Mouse (Mus musculus): ENCODE results near the gene Cblc.

The Cblc gene

GRCm38 (mm10) chr7:19784764-19785535, 11.7 kb downstream of the Cblc start:
- in situ Hi-C loops (cut with MseI, MboI), result loop anchor here (5.0 to 10.0 kb wide), 2 partner anchors 38 to 50 kb away; no protein-coding TSS in a partner anchor

GRCm38 (mm10) chr7:19783630-19784029, 13.0 kb downstream of the Cblc start:
- in situ Hi-C loops (cut with MseI, MboI), result loop anchor here (5.0 to 10.0 kb wide), 2 partner anchors 36 to 49 kb away; no protein-coding TSS in a partner anchor

- in situ Hi-C loops (cut with MseI, MboI), result loop anchor here (5.0 to 10.0 kb wide), 2 partner anchors 35 to 48 kb away; no protein-coding TSS in a partner anchor
These were observed 14.0 kb downstream of the Cblc start for GRCm38 (mm10) chr7:19782645-19783044.

DNA sequence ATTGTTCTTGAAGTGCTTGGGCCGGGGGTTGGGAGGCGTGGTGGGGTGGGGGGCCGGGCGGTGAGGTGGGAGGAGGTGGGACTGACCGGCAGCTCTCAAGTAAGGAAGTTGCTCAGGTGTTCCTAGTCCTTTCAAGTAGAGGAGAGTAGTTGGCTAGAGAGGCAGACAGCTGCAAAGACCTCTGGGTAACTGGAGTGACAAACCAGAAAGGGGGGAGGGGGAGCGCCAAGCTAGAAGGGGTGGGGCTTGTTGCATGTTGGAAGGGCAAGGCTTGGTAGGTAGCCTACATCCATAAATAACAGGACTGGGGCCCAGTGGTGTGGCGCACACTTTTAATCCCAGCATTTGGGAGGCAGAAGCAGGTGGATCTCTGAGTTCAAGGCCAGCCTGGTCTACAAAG, 14.9 kb downstream of the Cblc start:
- in situ Hi-C loops (cut with MseI, MboI), result loop anchor here (5.0 to 10.0 kb wide), 2 partner anchors 34 to 47 kb away; no protein-coding TSS in a partner anchor

- in situ Hi-C loops (cut with MseI, MboI), result loop anchor here (5.0 to 10.0 kb wide), 2 partner anchors 33 to 45 kb away; no protein-coding TSS in a partner anchor
These were observed 16.7 kb downstream of the Cblc start for GRCm38 (mm10) chr7:19779903-19780302.

- in situ Hi-C loops (cut with MseI, MboI), result no loop called here
These were observed 18.0 kb downstream of the Cblc start for GRCm38 (mm10) chr7:19778645-19779044.

DNA sequence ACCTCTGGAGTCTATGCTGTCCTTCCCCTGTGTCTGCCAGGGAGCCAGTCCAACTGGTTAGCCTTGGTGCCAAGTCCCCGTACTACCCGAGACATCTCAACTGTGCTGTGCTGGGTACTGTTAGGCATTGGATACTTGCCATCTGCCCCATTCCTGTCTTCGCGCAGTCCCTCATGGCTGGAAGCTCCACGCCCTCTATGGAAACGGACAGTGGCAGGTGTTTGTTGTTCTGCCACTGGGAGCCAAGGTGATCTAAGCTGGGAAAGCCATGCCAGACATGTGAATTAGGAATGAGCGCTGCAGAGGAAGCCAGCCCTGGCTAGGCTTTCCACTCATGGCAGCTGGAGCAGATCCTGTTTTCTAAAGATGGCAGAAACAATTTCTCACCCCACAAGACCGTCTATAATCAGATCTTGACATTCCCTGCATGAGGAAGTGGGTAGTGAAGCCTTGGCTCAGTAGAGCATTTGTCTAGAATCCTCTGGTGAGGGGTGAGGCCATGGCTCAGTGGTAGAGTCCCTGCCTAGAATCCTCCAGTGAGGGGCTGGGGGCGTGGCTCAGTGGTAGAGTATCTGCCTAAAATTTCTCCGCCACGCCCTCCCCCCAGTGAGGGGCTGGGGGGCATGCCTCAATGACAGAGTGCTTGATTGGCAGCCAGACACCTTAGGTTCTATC, 19.4 kb downstream of the Cblc start:
- in situ Hi-C loops (cut with MseI, MboI), result no loop called here

- in situ Hi-C loops (cut with MseI, MboI), result no loop called here
These were observed 24.9 kb downstream of the Cblc start for GRCm38 (mm10) chr7:19771682-19772081.

GRCm38 (mm10) chr7:19770984-19771391, 25.6 kb downstream of the Cblc start, which contains the start of gene Bcam:
Gene Bcam, minus strand, starts transcription at chr7:19771016.
- in situ Hi-C loops (cut with MseI, MboI), result no loop called here

- in situ Hi-C loops (cut with MseI, MboI), result no loop called here
These were observed 26.2 kb downstream of the Cblc start for GRCm38 (mm10) chr7:19770375-19770754.

- in situ Hi-C loops (cut with MseI, MboI), result no loop called here
These were observed 26.9 kb downstream of the Cblc start for GRCm38 (mm10) chr7:19769434-19770374.

DNA sequence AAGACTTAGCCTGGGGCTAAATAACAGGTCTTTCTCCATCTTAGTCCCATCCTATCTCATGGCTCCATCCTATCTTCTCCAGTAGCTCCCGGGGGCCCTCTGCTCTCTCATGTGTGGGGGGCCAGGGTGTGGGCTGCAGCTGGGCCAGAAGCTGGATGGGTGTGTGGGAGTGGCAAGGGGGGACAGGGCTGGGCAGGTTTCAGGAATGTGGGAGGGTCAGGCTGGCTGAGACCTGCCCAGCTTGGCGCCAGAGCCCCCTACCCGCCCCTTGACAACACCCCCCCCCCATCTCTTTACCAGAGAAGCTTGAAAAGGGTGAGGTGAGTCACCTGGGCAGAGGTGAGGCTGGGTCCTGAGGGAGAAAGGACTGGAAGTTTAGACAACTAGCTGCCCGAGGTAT, 27.6 kb downstream of the Cblc start:
- in situ Hi-C loops (cut with MseI, MboI), result no loop called here

DNA sequence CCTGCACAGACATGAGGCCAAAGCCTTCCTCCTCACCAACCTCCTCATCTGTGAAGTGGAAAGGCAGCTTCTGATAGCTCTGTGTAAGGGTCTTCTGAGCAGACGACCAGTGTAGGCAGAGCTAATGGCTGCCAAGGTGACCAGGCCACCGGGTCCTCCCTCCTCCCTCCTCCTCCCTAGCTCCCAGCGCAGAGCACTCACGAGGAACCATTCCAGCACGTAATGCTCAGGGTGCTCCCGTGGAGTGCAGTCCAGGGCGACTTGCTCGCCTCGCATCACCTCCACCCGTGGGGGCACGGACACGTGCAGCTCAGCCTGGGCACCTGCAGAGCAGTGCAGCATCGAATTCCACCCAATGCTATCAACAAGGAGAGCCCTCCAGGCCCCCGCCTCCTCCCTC, 28.4 kb downstream of the Cblc start:
- in situ Hi-C loops (cut with MseI, MboI), result no loop called here

- in situ Hi-C loops (cut with MseI, MboI), result no loop called here
These were observed 32.0 kb downstream of the Cblc start for GRCm38 (mm10) chr7:19764581-19764980.

DNA sequence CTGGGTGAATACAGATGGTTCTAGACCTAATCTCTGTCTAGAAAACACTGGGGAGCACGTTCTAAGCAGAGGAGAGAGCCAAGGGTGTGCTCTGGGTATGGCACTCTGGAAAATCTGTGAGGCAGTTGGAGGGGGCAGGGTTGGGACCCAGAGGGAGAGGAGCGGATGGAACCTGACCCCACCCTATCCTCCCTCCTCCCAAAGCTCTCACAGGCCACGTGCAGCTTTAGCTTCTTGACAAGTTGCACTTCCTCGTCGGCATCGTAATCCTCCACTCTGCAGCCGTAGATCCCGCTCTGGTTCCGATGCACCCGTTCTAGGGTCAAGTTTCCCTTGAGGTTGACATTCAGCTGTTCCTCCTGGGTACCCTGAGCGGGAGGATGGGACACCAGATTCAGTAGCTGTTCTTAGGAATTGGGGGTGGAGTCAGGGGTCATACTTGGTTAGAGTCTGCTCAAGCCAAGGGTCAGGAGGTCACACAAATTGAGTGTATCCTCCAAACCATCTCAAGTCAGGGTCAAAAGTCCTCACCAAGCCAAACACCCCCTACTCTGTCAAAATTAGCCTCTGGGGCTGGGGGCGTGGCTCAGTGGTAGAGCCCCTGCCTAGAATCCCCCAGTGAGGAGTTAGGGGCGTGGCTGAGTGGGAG, 32.7 kb downstream of the Cblc start:
- in situ Hi-C loops (cut with MseI, MboI), result no loop called here

- in situ Hi-C loops (cut with MseI, MboI), result no loop called here
These were observed 34.3 kb downstream of the Cblc start for GRCm38 (mm10) chr7:19762283-19762682.

DNA sequence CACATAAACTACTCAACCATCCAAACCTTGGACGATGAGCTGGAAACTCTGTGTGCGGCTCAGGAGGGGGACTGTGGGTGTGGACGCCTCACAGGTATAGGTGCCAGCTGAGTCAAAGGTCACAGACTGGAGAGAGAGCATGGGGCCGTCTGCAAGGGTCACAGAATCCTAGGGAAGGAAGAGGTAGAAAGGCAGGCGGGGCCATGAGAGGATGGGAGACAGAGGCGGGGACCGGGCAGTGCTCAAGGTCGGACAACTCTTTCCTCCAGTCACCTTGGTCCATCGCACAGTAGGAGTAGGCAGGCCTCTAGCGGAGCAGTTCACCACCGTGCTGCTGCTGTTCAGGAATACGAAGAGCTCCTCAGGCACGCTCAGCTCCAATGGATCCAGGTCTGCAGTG, 36.6 kb downstream of the Cblc start:
- in situ Hi-C loops (cut with MseI, MboI), result no loop called here

- in situ Hi-C loops (cut with MseI, MboI), result no loop called here
These were observed 38.0 kb downstream of the Cblc start for GRCm38 (mm10) chr7:19758623-19759022.

DNA sequence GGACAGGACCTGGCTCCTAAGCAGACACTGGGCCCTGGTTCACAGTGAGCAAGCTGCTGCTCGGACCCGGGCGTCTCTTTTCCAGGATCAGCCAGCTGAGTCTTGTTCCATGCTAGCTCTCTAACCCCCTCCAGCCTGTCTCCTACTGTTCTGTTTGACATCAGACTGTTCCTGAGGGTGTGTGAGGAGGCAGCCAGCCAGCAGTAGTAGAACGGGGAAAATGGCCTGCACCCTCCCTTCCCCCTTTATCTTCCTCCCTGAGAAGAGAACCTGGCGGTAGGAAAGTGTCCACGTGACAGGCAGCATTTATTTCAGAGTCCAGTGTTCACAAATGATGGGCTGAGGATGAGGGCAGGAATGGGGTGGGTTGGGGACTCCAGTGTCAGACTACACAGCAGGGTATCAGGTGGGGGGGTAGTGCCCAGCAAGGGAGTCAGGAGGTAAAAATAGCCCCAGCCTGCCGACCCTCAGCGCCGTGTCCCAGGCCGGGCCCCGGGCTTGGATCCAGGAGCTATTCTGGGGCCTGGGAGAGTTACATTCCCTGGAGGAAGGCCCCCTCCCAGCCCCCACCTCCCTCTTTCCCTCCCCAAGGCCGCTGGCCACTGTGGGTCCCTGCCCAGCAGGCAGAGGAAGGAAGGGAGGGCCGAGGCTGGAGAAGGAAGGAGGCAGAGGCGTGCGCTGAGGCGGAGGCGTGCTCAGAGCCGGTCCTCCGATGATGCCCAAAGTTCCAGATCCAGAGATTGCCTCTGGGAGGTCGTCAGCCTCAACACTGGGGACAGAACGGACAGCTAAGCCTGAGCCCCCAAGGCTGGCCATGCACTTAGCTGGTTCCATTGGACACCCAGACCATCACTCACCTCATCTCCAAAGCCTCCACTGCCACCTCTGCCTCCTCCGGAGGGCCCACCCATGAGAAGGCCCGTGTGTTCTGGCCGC, 40.5 kb downstream of the Cblc start:
- in situ Hi-C loops (cut with MseI, MboI), result no loop called here

DNA sequence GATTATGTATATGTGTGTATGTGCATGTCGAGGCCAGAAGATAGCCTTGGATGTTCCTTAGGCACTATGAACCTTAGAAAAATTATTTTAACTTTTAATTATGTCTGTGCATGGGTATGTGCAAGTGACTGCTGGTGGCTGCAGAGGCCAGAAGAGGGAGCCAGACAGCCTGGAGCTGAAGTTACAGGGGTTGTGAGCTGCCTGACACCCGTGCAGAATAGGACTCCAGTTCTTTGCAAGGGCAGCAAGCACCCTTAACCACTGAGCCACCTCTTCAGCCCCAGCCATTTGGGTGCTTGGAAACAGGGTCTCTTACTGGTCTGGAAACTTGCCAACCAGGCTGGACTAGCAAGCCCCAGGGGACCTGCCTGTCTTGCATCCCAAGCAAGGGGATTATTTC, 41.6 kb downstream of the Cblc start:
- in situ Hi-C loops (cut with MseI, MboI), result no loop called here

Data from mouse trophoblast stem cell (cell line).